Mouse (Mus musculus) G1E (cell line): ENCODE results near the gene Olfr1031. TPM values are rescaled to one million over a fixed set of nuclear protein-coding genes. Genes with fewer than 3 reads are reported as not detected.
"Not testable (repeated sequence)": the region's sequence is repeated elsewhere in the genome, so short reads cannot be mapped to it uniquely, and the experiment has no call there.

Experiments
- ATAC-seq: 2 replicates; pipeline ENCODE4 v1.8.0; 2016; ENCODE audit warnings: mild to moderate bottlenecking; ENCODE audit not compliant: insufficient number of reproducible peaks, poor library complexity, low FRiP score, severe bottlenecking; ENCODE audit errors: extremely low read depth
- DNase-seq: peaks from one replicate; pipeline ENCODE4 v3.0.0; 2012; ENCODE audit warnings: low spot score
- H3K27me3 ChIP-seq: 2 replicates; pipeline ENCODE4 v1.6.1; 2012; ENCODE audit warnings: mild to moderate bottlenecking, low read length, inconsistent platforms; ENCODE audit not compliant: insufficient read depth
- H3K36me3 ChIP-seq: replicated peaks from 2 replicates; pipeline ENCODE3; 2012; ENCODE audit warnings: mild to moderate bottlenecking, inconsistent platforms
- H3K4me1 ChIP-seq: 2 replicates; pipeline ENCODE4 v1.6.1; 2012; ENCODE audit warnings: low read depth, low read length, inconsistent platforms, mixed read lengths; ENCODE audit not compliant: insufficient read depth
- H3K4me3 ChIP-seq: 2 replicates; pipeline ENCODE4 v1.5.1; 2012; ENCODE audit warnings: low read depth, mild to moderate bottlenecking, inconsistent platforms, low read length, moderate library complexity, mixed read lengths
- H3K9me3 ChIP-seq: replicated peaks from 2 replicates; pipeline ENCODE4 v1.6.1; 2012; ENCODE audit warnings: inconsistent platforms
- CTCF ChIP-seq: IDR thresholded peaks from 2 replicates; pipeline ENCODE4 v1.5.1; 2012; ENCODE audit warnings: low read depth, low read length, inconsistent platforms, mixed read lengths
- GATA1 ChIP-seq: IDR thresholded peaks from 2 replicates; pipeline ENCODE4 v1.6.1; 2012; ENCODE audit warnings: borderline replicate concordance, low read length, inconsistent platforms, mixed read lengths
- GATA2 ChIP-seq: IDR thresholded peaks from 2 replicates; pipeline ENCODE4 v1.6.1; 2012; ENCODE audit warnings: low read depth, low read length, inconsistent platforms, borderline replicate concordance
- POLR2AphosphoS5 ChIP-seq: IDR thresholded peaks from 2 replicates; pipeline ENCODE4 v1.6.1; 2012; ENCODE audit warnings: low read depth, low read length, inconsistent platforms; ENCODE audit not compliant: insufficient replicate concordance
- TAL1 ChIP-seq: conservative IDR thresholded peaks from 2 replicates; pipeline ENCODE4 v1.6.1; 2012; ENCODE audit warnings: low read depth, low read length, inconsistent platforms, mixed read lengths
- polyA plus RNA-seq: library from polyadenylated mRNA; stranded (reverse); fragments of >175 nt; gene quantifications from 2 replicates; pipeline ENCODE4 v1.2.3, GENCODE M21; 2012
- total RNA-seq, 2 experiments: library from RNA; stranded (forward) in 1 of 2; stranded (reverse) in 1 of 2; fragments of 200-1000 nt in 1 of 2; fragments of >200 nt in 1 of 2; fragmentation: Nextera tagmentation in 1 of 2; gene quantifications; 2 replicates each; pipeline ENCODE4 v1.2.3; 2014 to 2017

The Olfr1031 gene
- total RNA-seq (2014; fragmentation: Nextera tagmentation) (not detected in 2 replicates), total RNA-seq (2017) (not detected in 2 replicates), polyA plus RNA-seq (not detected in 2 replicates)

- TF ChIP-seq GATA1 = no peak
- no peak for TF ChIP-seq GATA2
- no peak for TF ChIP-seq CTCF
- TF ChIP-seq POLR2AphosphoS5 = no peak
- TF ChIP-seq TAL1 = no peak
- Histone ChIP-seq H3K36me3 (no peaks in the 10 kb centered on the region), H3K4me3 (no peak within 1 kb of the TSS), H3K27me3 (no peaks in the 10 kb centered on the region), H3K9me3 (peaks cover 4% of the 10 kb centered on the region), H3K4me1 (no peaks in the 10 kb centered on the region)
- ATAC-seq = no peak
- no peak for DNase-seq
These were observed at the start of gene Olfr1031 for GRCm38 (mm10) chr2:85990004-85990403. Gene Olfr1031 (plus strand): TSS chr2:85990304.

- ATAC-seq (no peak), DNase-seq (no peak)
- no peaks in the 10 kb centered on the region for H3K36me3 ChIP-seq
- TF ChIP-seq TAL1 = no peak
- TF ChIP-seq CTCF = no peak
- TF ChIP-seq GATA2 = no peak
- TF ChIP-seq POLR2AphosphoS5 = no peak
- no peak for TF ChIP-seq GATA1
- H3K9me3 ChIP-seq = peaks cover 2% of the 10 kb centered on the region; the same call in 1 of the 2 replicates
- H3K27me3 ChIP-seq = no peaks in the 10 kb centered on the region
- H3K4me1 ChIP-seq = no peaks in the 10 kb centered on the region
- H3K4me3 ChIP-seq = no peak within 1 kb of the TSS
These were observed 40.0 kb upstream of the Olfr1031 start, which contains the start of gene Olfr1028 for GRCm38 (mm10) chr2:85950137-85950536. Gene Olfr1028 (plus strand): TSS chr2:85950437.

- no peaks in the 10 kb centered on the region for H3K36me3 ChIP-seq
- H3K4me1 ChIP-seq = no peaks in the 10 kb centered on the region
- TF ChIP-seq POLR2AphosphoS5 (no peak), GATA1 (no peak)
- H3K9me3 ChIP-seq = no peaks in the 10 kb centered on the region
- ATAC-seq = no peak
- no peaks in the 10 kb centered on the region for H3K27me3 ChIP-seq
- DNase-seq = no peak
- H3K4me3 ChIP-seq = no peak within 1 kb of the TSS
These were observed 16.5 kb upstream of the Olfr1031 start, which contains the start of gene Olfr1029 for GRCm38 (mm10) chr2:85973595-85973994. Gene Olfr1029 (plus strand): TSS chr2:85973895.

GRCm38 (mm10) chr2:85978976-85979375 is 11.1 kb upstream of the Olfr1031 start, which contains the start of gene Olfr1030:
Gene Olfr1030 (plus strand): TSS chr2:85979276.
- H3K4me1 ChIP-seq = no peaks in the 10 kb centered on the region
- TF ChIP-seq TAL1 = no peak
- no peak for TF ChIP-seq GATA2
- TF ChIP-seq POLR2AphosphoS5 = no peak
- no peak for TF ChIP-seq GATA1
- TF ChIP-seq CTCF = no peak
- no peaks in the 10 kb centered on the region for H3K36me3 ChIP-seq

GRCm38 (mm10) chr2:86005240-86005639 is 15.1 kb downstream of the Olfr1031 start, which contains the start of gene Olfr1032:
Gene Olfr1032 (plus strand): TSS chr2:86005540.
- 0 out of 2 replicates have a peak, but pooled peaks cover 2% of the 10 kb centered on the region for H3K9me3 ChIP-seq
- no peaks in the 10 kb centered on the region for H3K4me1 ChIP-seq
- no peaks in the 10 kb centered on the region for H3K27me3 ChIP-seq
- no peak within 1 kb of the TSS for H3K4me3 ChIP-seq
- no peak for ATAC-seq
- no peaks in the 10 kb centered on the region for H3K36me3 ChIP-seq
- no peak for DNase-seq
- no peak for TF ChIP-seq GATA2
- TF ChIP-seq TAL1 = no peak
- no peak for TF ChIP-seq POLR2AphosphoS5
- TF ChIP-seq GATA1 = no peak
- TF ChIP-seq CTCF = no peak

More at GRCm38 (mm10) chr2:85978976-85979375, 11.1 kb upstream of the Olfr1031 start, which contains the start of gene Olfr1030:
- H3K9me3 ChIP-seq = peaks cover 2% of the 10 kb centered on the region; the same call in 1 of the 2 replicates
- DNase-seq (no peak), ATAC-seq (no peak)
- H3K27me3 ChIP-seq = no peaks in the 10 kb centered on the region
- no peak within 1 kb of the TSS for H3K4me3 ChIP-seq

- H3K4me3 ChIP-seq, ATAC-seq, H3K27me3 ChIP-seq, H3K9me3 ChIP-seq, H3K4me1 ChIP-seq, H3K36me3 ChIP-seq, DNase-seq: not testable (repeated sequence)
These were observed 30.3 kb downstream of the Olfr1031 start, which contains the start of gene Olfr1033 for GRCm38 (mm10) chr2:86020406-86020805. Gene Olfr1033 (plus strand): TSS chr2:86020633.

GRCm38 (mm10) chr2:86021518-86021917 is 31.4 kb downstream of the Olfr1031 start:
- not testable (repeated sequence) for ATAC-seq

More at GRCm38 (mm10) chr2:86021518-86021917, 31.4 kb downstream of the Olfr1031 start:
- H3K4me1 ChIP-seq, H3K9me3 ChIP-seq, DNase-seq, H3K4me3 ChIP-seq, H3K36me3 ChIP-seq, H3K27me3 ChIP-seq: not testable (repeated sequence)

Other genes with a start within 250 kb of the Olfr1031 start
Only the 20 nearest of the 31 such genes appear.
- not detected in 2 replicates for gene Olfr1018, start 171.8 kb upstream of the Olfr1031 start, total RNA-seq (2014; fragmentation: Nextera tagmentation)
- 0.17 TPM in 1 of 2 replicates, not detected in the other for gene Olfr1018, start 171.8 kb upstream of the Olfr1031 start, total RNA-seq (2017)
- gene Olfr1018, start 171.8 kb upstream of the Olfr1031 start, polyA plus RNA-seq = not detected in 2 replicates
- not detected in 2 replicates for gene Olfr1019, start 144.8 kb upstream of the Olfr1031 start, total RNA-seq (2014; fragmentation: Nextera tagmentation)
- gene Olfr1019, start 144.8 kb upstream of the Olfr1031 start, total RNA-seq (2017) = not detected in 2 replicates
- not detected in 2 replicates for gene Olfr1019, start 144.8 kb upstream of the Olfr1031 start, polyA plus RNA-seq
- gene Olfr1020, start 143.3 kb upstream of the Olfr1031 start, total RNA-seq (2014; fragmentation: Nextera tagmentation) = not detected in 2 replicates
- 0.17 TPM in 1 of 2 replicates, not detected in the other for gene Olfr1020, start 143.3 kb upstream of the Olfr1031 start, total RNA-seq (2017)
- not detected in 2 replicates for gene Olfr1020, start 143.3 kb upstream of the Olfr1031 start, polyA plus RNA-seq
- not detected in 2 replicates for gene Olfr1022, start 121.7 kb upstream of the Olfr1031 start, total RNA-seq (2014; fragmentation: Nextera tagmentation)
- 0.17 and 0.33 TPM in 2 replicates for gene Olfr1022, start 121.7 kb upstream of the Olfr1031 start, total RNA-seq (2017)
- not detected in 2 replicates for gene Olfr1022, start 121.7 kb upstream of the Olfr1031 start, polyA plus RNA-seq
- not detected in 2 replicates for gene Olfr1023, start 104.7 kb upstream of the Olfr1031 start, total RNA-seq (2014; fragmentation: Nextera tagmentation)
- gene Olfr1023, start 104.7 kb upstream of the Olfr1031 start, total RNA-seq (2017) = 0.05 and 0.06 TPM in 2 replicates
- gene Olfr1023, start 104.7 kb upstream of the Olfr1031 start, polyA plus RNA-seq = not detected in 2 replicates
- not detected in 2 replicates for gene Olfr1024, start 85.3 kb upstream of the Olfr1031 start, total RNA-seq (2014; fragmentation: Nextera tagmentation)
- gene Olfr1024, start 85.3 kb upstream of the Olfr1031 start, total RNA-seq (2017) = 0.11 and 0.17 TPM in 2 replicates
- not detected in 2 replicates for gene Olfr1024, start 85.3 kb upstream of the Olfr1031 start, polyA plus RNA-seq
- not detected in 2 replicates for gene Olfr1025-ps1, start 75.1 kb upstream of the Olfr1031 start, total RNA-seq (2014; fragmentation: Nextera tagmentation)
- 0.05 TPM in 1 of 2 replicates, not detected in the other for gene Olfr1025-ps1, start 75.1 kb upstream of the Olfr1031 start, total RNA-seq (2017)
- not detected in 2 replicates for gene Olfr1025-ps1, start 75.1 kb upstream of the Olfr1031 start, polyA plus RNA-seq
- not detected in 2 replicates for gene Olfr1026, start 68.7 kb upstream of the Olfr1031 start, total RNA-seq (2014; fragmentation: Nextera tagmentation)
- 0.16 TPM in 1 of 2 replicates, not detected in the other for gene Olfr1026, start 68.7 kb upstream of the Olfr1031 start, total RNA-seq (2017)
- gene Olfr1026, start 68.7 kb upstream of the Olfr1031 start, polyA plus RNA-seq = not detected in 2 replicates
- not detected in 2 replicates for gene Olfr1028, start 39.9 kb upstream of the Olfr1031 start, total RNA-seq (2014; fragmentation: Nextera tagmentation)
- gene Olfr1028, start 39.9 kb upstream of the Olfr1031 start, total RNA-seq (2017) = 0.06 and 0.11 TPM in 2 replicates
- gene Olfr1028, start 39.9 kb upstream of the Olfr1031 start, polyA plus RNA-seq = not detected in 2 replicates
- not detected in 2 replicates for gene Olfr1029, start 16.4 kb upstream of the Olfr1031 start, total RNA-seq (2014; fragmentation: Nextera tagmentation)
- gene Olfr1029, start 16.4 kb upstream of the Olfr1031 start, total RNA-seq (2017) = 0.12 and 0.16 TPM in 2 replicates
- gene Olfr1029, start 16.4 kb upstream of the Olfr1031 start, polyA plus RNA-seq = not detected in 2 replicates
- gene Olfr1030, start 11.0 kb upstream of the Olfr1031 start, total RNA-seq (2014; fragmentation: Nextera tagmentation) = not detected in 2 replicates
- under 0.01 and 0.06 TPM in 2 replicates for gene Olfr1030, start 11.0 kb upstream of the Olfr1031 start, total RNA-seq (2017)
- gene Olfr1030, start 11.0 kb upstream of the Olfr1031 start, polyA plus RNA-seq = not detected in 2 replicates
- not detected in 2 replicates for gene Olfr1032, start 15.2 kb downstream of the Olfr1031 start, total RNA-seq (2014; fragmentation: Nextera tagmentation)
- gene Olfr1032, start 15.2 kb downstream of the Olfr1031 start, total RNA-seq (2017) = not detected in 2 replicates
- not detected in 2 replicates for gene Olfr1032, start 15.2 kb downstream of the Olfr1031 start, polyA plus RNA-seq
- gene Olfr1033, start 30.3 kb downstream of the Olfr1031 start, total RNA-seq (2014; fragmentation: Nextera tagmentation) = not detected in 2 replicates
- not detected in 2 replicates for gene Olfr1033, start 30.3 kb downstream of the Olfr1031 start, total RNA-seq (2017)
- not detected in 2 replicates for gene Olfr1033, start 30.3 kb downstream of the Olfr1031 start, polyA plus RNA-seq
- gene Olfr1034, start 55.6 kb downstream of the Olfr1031 start, total RNA-seq (2014; fragmentation: Nextera tagmentation) = not detected in 2 replicates
- gene Olfr1034, start 55.6 kb downstream of the Olfr1031 start, total RNA-seq (2017) = 0.12 TPM in 1 of 2 replicates, not detected in the other
- gene Olfr1034, start 55.6 kb downstream of the Olfr1031 start, polyA plus RNA-seq = not detected in 2 replicates
- gene Olfr1036, start 83.7 kb downstream of the Olfr1031 start, total RNA-seq (2014; fragmentation: Nextera tagmentation) = not detected in 2 replicates
- gene Olfr1036, start 83.7 kb downstream of the Olfr1031 start, total RNA-seq (2017) = 0.11 and 0.17 TPM in 2 replicates
- not detected in 2 replicates for gene Olfr1036, start 83.7 kb downstream of the Olfr1031 start, polyA plus RNA-seq
- gene Olfr1037, start 97.1 kb downstream of the Olfr1031 start, total RNA-seq (2014; fragmentation: Nextera tagmentation) = not detected in 2 replicates
- gene Olfr1037, start 97.1 kb downstream of the Olfr1031 start, total RNA-seq (2017) = 0.11 and 0.29 TPM in 2 replicates
- gene Olfr1037, start 97.1 kb downstream of the Olfr1031 start, polyA plus RNA-seq = not detected in 2 replicates
- gene Olfr1039, start 145.6 kb downstream of the Olfr1031 start, total RNA-seq (2014; fragmentation: Nextera tagmentation) = not detected in 2 replicates
- 0.22 TPM in 1 of 2 replicates, not detected in the other for gene Olfr1039, start 145.6 kb downstream of the Olfr1031 start, total RNA-seq (2017)
- not detected in 2 replicates for gene Olfr1039, start 145.6 kb downstream of the Olfr1031 start, polyA plus RNA-seq
- not detected in 2 replicates for gene Olfr1040, start 156.4 kb downstream of the Olfr1031 start, total RNA-seq (2014; fragmentation: Nextera tagmentation)
- gene Olfr1040, start 156.4 kb downstream of the Olfr1031 start, total RNA-seq (2017) = 0.46 TPM in 1 of 2 replicates, not detected in the other
- gene Olfr1040, start 156.4 kb downstream of the Olfr1031 start, polyA plus RNA-seq = not detected in 2 replicates
- not detected in 2 replicates for gene Olfr1042, start 171.5 kb downstream of the Olfr1031 start, total RNA-seq (2014; fragmentation: Nextera tagmentation)
- gene Olfr1042, start 171.5 kb downstream of the Olfr1031 start, total RNA-seq (2017) = 0.11 TPM in 1 of 2 replicates, not detected in the other
- gene Olfr1042, start 171.5 kb downstream of the Olfr1031 start, polyA plus RNA-seq = not detected in 2 replicates
- not detected in 2 replicates for gene Olfr1043, start 177.2 kb downstream of the Olfr1031 start, total RNA-seq (2014; fragmentation: Nextera tagmentation)
- gene Olfr1043, start 177.2 kb downstream of the Olfr1031 start, total RNA-seq (2017) = not detected in 2 replicates
- not detected in 2 replicates for gene Olfr1043, start 177.2 kb downstream of the Olfr1031 start, polyA plus RNA-seq